Mouse (Mus musculus): ENCODE measurements at regions not wholly inside any gene's neighbourhood (a gene's known extent, or its start where the extent isn't known, plus 50 kb on each side); places are given as distances from the start of the nearest gene placed in this dataset.

DNA sequence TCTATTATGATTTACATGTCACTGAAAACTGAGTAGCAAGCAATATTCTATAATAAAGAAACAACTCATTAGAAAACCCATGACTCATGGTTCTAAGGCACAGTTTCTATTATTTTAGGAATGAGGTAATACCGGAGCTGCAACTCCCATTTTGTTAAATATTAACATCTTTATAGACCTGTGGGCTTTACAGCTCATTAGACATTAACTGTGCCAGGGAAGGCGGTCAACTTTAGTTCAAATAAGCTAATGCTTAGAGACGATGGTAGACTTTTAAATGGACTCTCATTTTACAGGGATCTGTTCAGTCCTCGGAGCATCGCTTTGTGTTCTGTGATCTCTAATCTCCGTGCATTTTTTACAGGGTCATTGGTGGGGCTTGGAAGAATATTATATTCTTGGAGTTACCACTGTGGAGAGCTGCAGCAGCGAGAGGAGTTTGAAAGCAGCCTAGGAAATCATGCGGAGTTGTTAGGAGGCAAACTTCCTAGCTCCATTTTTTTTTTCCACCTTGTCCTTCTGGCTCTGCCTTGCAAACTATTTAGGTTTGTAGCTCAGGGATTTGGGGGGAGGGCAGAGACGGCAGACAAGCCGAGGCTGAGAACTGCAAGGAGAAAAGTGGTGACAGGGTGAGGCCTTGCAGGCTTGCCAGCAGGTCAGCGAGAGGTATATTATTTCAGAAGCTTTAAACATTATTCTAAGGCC lies 276.2 kb upstream of the Pbx1 start:
- peaks cover 22% of the 10 kb centered on the region for H3K4me1 ChIP-seq (ENCODE audit: insufficient read depth, low read length)
- no peaks in the 10 kb centered on the region for H3K9me3 ChIP-seq (ENCODE audit: low read length)
- peak overlapping the region; percentile 44 for H3K4me2 ChIP-seq (replicated peaks; ENCODE audit: low read depth, low read length)
- H3K27me3 ChIP-seq (ENCODE audit: insufficient read depth, low read length), result no peaks in the 10 kb centered on the region
- ATAC-seq (ENCODE audit: low FRiP score, low TSS enrichment), result peak; percentile 91
- WGBS, result 21% methylated on average over 11 of the region's 11 CpGs
- peak overlapping the region; percentile 53; the same call in 1 of the 2 replicates for H3K9ac ChIP-seq (replicated peaks; ENCODE audit: low read length)
- H3K36me3 ChIP-seq (ENCODE audit: insufficient read depth, low read length), result no peaks in the 10 kb centered on the region
- H3K4me3 ChIP-seq (ENCODE audit: low read length), result peak overlapping the region; percentile 9; the same call in 1 of the 2 replicates
- H3K27ac ChIP-seq (ENCODE audit: low read length), result peak overlapping the region; percentile 97

DNA sequence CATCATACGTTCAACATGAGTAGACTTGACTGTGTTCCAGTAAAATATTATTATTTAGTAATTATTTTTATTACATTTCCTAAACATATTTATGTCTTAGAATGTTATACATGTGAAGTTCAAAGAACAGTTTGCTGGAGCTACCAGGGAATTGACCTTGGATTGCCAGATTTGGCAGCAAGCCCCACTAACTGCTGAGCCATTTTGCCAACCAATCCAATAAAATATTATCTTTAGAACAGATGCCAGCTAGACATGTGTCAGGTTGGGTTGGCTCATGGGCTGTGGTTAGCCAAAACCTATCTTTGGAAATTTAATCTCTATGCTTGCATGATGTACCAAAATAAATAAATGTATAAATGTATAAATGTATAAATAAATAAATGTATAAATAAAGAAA lies 265.3 kb upstream of the Pbx1 start:
- Histone ChIP-seq H3K27ac (ENCODE audit: low read length) (no peak overlapping the region), H3K27me3 (ENCODE audit: insufficient read depth, low read length) (no peaks in the 10 kb centered on the region), H3K4me2 (replicated peaks; ENCODE audit: low read depth, low read length) (no peak overlapping the region), H3K36me3 (ENCODE audit: insufficient read depth, low read length) (no peaks in the 10 kb centered on the region), H3K4me1 (ENCODE audit: insufficient read depth, low read length) (no peaks in the 10 kb centered on the region), H3K4me3 (ENCODE audit: low read length) (no peak overlapping the region), H3K9me3 (ENCODE audit: low read length) (no peaks in the 10 kb centered on the region), H3K9ac (replicated peaks; ENCODE audit: low read length) (no peak overlapping the region)
- WGBS, result 87% methylated on average over 1 of the region's 1 CpGs
- ATAC-seq (ENCODE audit: low FRiP score, low TSS enrichment), result no peak

DNA sequence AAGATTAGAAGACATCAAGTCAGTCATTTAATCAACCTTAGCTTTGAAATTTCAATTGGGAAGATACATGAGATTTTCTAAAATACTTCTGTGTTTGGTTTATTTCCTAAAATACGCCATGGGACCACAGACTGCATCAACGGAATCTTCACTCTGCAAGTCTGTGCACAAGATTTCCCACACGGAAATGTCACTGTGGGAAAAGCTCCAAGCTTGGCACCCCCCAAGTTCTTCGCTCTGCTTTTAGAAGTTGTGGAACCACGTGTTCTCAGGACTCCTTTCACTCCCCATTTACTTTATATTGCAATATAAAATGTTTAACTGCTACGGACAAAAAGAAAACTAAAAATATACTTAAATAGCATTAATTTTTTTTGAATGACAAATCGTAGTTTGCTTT lies 254.8 kb upstream of the Pbx1 start:
- no peaks in the 10 kb centered on the region for H3K4me1 ChIP-seq (ENCODE audit: insufficient read depth, low read length)
- H3K36me3 ChIP-seq (ENCODE audit: insufficient read depth, low read length), result no peaks in the 10 kb centered on the region
- no peaks in the 10 kb centered on the region for H3K9me3 ChIP-seq (ENCODE audit: low read length)
- H3K9ac ChIP-seq (replicated peaks; ENCODE audit: low read length), result no peak overlapping the region
- WGBS, result 81% methylated on average over 7 of the region's 7 CpGs
- H3K27me3 ChIP-seq (ENCODE audit: insufficient read depth, low read length), result no peaks in the 10 kb centered on the region
- no peak overlapping the region for H3K27ac ChIP-seq (ENCODE audit: low read length)
- ATAC-seq (ENCODE audit: low FRiP score, low TSS enrichment), result no peak
- H3K4me2 ChIP-seq (replicated peaks; ENCODE audit: low read depth, low read length), result no peak overlapping the region
- H3K4me3 ChIP-seq (ENCODE audit: low read length), result no peak overlapping the region

- 73% methylated on average over 2 of the region's 2 CpGs for WGBS
- Histone ChIP-seq H3K9me3 (ENCODE audit: low read length) (no peaks in the 10 kb centered on the region), H3K36me3 (ENCODE audit: insufficient read depth, low read length) (no peaks in the 10 kb centered on the region), H3K27ac (ENCODE audit: low read length) (no peak overlapping the region), H3K4me2 (replicated peaks; ENCODE audit: low read depth, low read length) (no peak overlapping the region), H3K27me3 (ENCODE audit: insufficient read depth, low read length) (no peaks in the 10 kb centered on the region), H3K4me3 (ENCODE audit: low read length) (no peak overlapping the region), H3K9ac (replicated peaks; ENCODE audit: low read length) (no peak overlapping the region), H3K4me1 (ENCODE audit: insufficient read depth, low read length) (no peaks in the 10 kb centered on the region)
- ATAC-seq (ENCODE audit: low FRiP score, low TSS enrichment), result no peak
These were observed 253.1 kb upstream of the Pbx1 start for GRCm38 (mm10) chr1:168685147-168685546.

DNA sequence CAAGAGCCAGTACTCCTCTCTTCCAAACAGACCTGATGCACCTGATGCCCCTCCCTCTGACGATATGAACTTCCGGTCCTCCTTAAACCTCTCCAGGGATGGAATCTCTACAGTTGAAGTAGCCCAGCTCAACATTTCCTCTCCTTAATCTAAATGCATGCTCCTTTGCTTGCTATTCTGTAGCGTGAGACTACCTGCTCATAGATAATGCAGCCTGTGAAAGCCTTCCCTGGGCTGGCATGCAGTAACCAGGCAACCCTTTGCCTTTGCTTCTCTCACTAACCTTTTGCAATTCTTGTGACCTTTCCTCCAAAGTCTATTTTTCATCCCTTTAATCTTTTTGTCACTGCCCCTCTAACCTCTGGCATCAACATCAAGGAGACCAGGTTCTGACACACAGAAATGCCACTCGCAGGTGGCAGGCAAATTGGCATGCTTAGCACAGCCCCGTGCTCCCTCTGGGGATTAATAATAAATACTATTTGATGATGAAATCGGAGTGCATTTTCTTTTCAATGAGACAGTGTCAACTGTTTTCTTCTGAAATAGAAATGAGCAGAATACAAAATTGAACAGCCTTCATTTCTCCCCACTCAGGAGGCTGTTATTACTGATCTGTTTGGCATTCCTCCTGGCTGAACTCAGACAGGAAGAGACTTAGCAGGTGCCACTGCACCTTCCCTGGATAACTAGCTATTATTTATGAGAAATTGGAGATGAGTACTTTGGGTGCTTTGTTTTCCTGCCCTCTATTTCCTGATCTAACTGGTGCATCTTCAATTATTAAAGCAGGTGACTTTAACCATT lies 249.8 kb upstream of the Pbx1 start:
- 85% methylated on average over 6 of the region's 6 CpGs for WGBS
- no peak for ATAC-seq (ENCODE audit: low FRiP score, low TSS enrichment)
- H3K4me1 ChIP-seq (ENCODE audit: insufficient read depth, low read length), result no peaks in the 10 kb centered on the region
- H3K36me3 ChIP-seq (ENCODE audit: insufficient read depth, low read length), result no peaks in the 10 kb centered on the region
- no peak overlapping the region for H3K4me3 ChIP-seq (ENCODE audit: low read length)
- no peak overlapping the region for H3K9ac ChIP-seq (replicated peaks; ENCODE audit: low read length)
- no peak overlapping the region for H3K27ac ChIP-seq (ENCODE audit: low read length)
- H3K9me3 ChIP-seq (ENCODE audit: low read length), result no peaks in the 10 kb centered on the region
- no peaks in the 10 kb centered on the region for H3K27me3 ChIP-seq (ENCODE audit: insufficient read depth, low read length)
- H3K4me2 ChIP-seq (replicated peaks; ENCODE audit: low read depth, low read length), result no peak overlapping the region

- 85% methylated on average over 3 of the region's 3 CpGs for WGBS
- H3K4me1 ChIP-seq (ENCODE audit: insufficient read depth, low read length), result no peaks in the 10 kb centered on the region
- no peak overlapping the region for H3K4me2 ChIP-seq (replicated peaks; ENCODE audit: low read depth, low read length)
- H3K27ac ChIP-seq (ENCODE audit: low read length), result no peak overlapping the region
- H3K4me3 ChIP-seq (ENCODE audit: low read length), result no peak overlapping the region
- no peaks in the 10 kb centered on the region for H3K36me3 ChIP-seq (ENCODE audit: insufficient read depth, low read length)
- H3K9ac ChIP-seq (replicated peaks; ENCODE audit: low read length), result no peak overlapping the region
- H3K27me3 ChIP-seq (ENCODE audit: insufficient read depth, low read length), result no peaks in the 10 kb centered on the region
- no peaks in the 10 kb centered on the region for H3K9me3 ChIP-seq (ENCODE audit: low read length)
- ATAC-seq (ENCODE audit: low FRiP score, low TSS enrichment), result no peak
These were observed 248.6 kb upstream of the Pbx1 start for GRCm38 (mm10) chr1:168680674-168681073.

DNA sequence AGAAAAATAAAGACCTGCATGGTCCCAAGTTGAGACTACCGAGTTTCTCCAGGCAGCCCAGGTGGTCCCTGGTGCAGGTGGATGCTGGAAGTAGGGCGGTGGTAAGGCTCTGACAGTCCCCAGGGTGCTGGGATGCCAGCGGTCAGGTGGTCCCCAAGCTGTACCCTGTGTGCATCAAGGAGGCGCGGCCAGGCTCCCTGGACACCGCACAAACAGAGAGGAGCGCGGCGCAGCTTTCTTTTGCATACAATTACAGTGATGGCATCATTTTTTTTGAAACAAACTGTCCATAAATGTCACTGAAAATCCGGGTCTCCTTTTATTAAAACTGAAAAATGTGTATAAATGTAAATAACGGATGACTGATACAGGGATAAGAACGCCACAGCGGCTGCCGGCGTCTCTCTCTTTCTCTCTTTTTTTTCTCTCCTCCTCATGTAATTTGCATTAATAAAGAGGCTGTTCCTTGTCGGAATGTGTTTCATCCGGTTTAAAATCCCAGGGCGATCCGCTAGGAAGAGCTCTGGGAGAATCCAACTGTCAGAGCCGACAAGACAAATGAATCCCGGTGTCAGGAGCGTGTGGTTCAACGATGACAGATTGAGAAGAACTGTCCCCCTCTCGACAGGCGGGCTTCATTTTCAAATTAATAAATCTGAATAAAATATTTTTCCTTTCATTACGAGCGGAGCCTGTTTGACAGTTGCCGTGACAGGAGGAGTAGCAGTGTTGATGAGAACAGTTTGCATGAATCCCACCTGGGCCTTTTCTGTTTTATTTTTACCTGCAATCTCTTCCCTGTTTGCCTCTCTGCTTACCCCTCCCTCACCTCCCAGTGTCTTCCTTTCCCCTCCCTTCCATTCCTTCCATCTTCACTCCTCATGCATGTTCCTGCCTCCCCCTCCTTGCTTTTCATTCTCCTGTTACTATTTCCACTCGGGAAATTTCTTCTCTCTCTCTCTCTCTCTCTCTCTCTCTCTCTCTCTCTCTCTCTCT lies 244.6 kb upstream of the Pbx1 start:
- Histone ChIP-seq H3K9ac (replicated peaks; ENCODE audit: low read length) (no peak overlapping the region), H3K27me3 (ENCODE audit: insufficient read depth, low read length) (no peaks in the 10 kb centered on the region), H3K4me2 (replicated peaks; ENCODE audit: low read depth, low read length) (peak overlapping the region; percentile 31), H3K36me3 (ENCODE audit: insufficient read depth, low read length) (no peaks in the 10 kb centered on the region), H3K4me1 (ENCODE audit: insufficient read depth, low read length) (no peaks in the 10 kb centered on the region), H3K4me3 (ENCODE audit: low read length) (no peak overlapping the region), H3K27ac (ENCODE audit: low read length) (no peak overlapping the region), H3K9me3 (ENCODE audit: low read length) (no peaks in the 10 kb centered on the region)
- WGBS, result 62% methylated on average over 29 of the region's 29 CpGs
- no peak for ATAC-seq (ENCODE audit: low FRiP score, low TSS enrichment)

- 68% methylated on average over 10 of the region's 10 CpGs for WGBS
- no peaks in the 10 kb centered on the region for H3K36me3 ChIP-seq (ENCODE audit: insufficient read depth, low read length)
- H3K27ac ChIP-seq (ENCODE audit: low read length), result no peak overlapping the region
- no peaks in the 10 kb centered on the region for H3K9me3 ChIP-seq (ENCODE audit: low read length)
- H3K27me3 ChIP-seq (ENCODE audit: insufficient read depth, low read length), result no peaks in the 10 kb centered on the region
- no peak overlapping the region for H3K9ac ChIP-seq (replicated peaks; ENCODE audit: low read length)
- no peak for ATAC-seq (ENCODE audit: low FRiP score, low TSS enrichment)
- no peak overlapping the region for H3K4me2 ChIP-seq (replicated peaks; ENCODE audit: low read depth, low read length)
- no peak overlapping the region for H3K4me3 ChIP-seq (ENCODE audit: low read length)
- no peaks in the 10 kb centered on the region for H3K4me1 ChIP-seq (ENCODE audit: insufficient read depth, low read length)
These were observed 243.7 kb upstream of the Pbx1 start for GRCm38 (mm10) chr1:168675741-168676140.

GRCm38 (mm10) chr1:168662755-168663284 lies 230.8 kb upstream of the Pbx1 start:
- Histone ChIP-seq H3K36me3 (ENCODE audit: insufficient read depth, low read length) (no peaks in the 10 kb centered on the region), H3K9me3 (ENCODE audit: low read length) (no peaks in the 10 kb centered on the region), H3K4me2 (replicated peaks; ENCODE audit: low read depth, low read length) (no peak overlapping the region), H3K27ac (ENCODE audit: low read length) (no peak overlapping the region), H3K4me3 (ENCODE audit: low read length) (no peak overlapping the region), H3K27me3 (ENCODE audit: insufficient read depth, low read length) (no peaks in the 10 kb centered on the region), H3K4me1 (ENCODE audit: insufficient read depth, low read length) (no peaks in the 10 kb centered on the region), H3K9ac (replicated peaks; ENCODE audit: low read length) (no peak overlapping the region)
- 47% methylated on average over 11 of the region's 11 CpGs for WGBS
- no peak for ATAC-seq (ENCODE audit: low FRiP score, low TSS enrichment)
